Mouse (Mus musculus): ENCODE measurements around the gene Rhox6. TPM values are rescaled to one million over a fixed set of nuclear protein-coding genes. Genes with fewer than 3 reads are reported as not detected.
"Not testable (repeated sequence)": the region's sequence is repeated elsewhere in the genome, so short reads cannot be mapped to it uniquely, and the experiment has no call there.

Rhox6 gene
- polyA plus RNA-seq (2011; ENCODE audit: insufficient read depth, insufficient read length, low replicate concordance, missing spikeins) = not detected in 2 replicates

DNA sequence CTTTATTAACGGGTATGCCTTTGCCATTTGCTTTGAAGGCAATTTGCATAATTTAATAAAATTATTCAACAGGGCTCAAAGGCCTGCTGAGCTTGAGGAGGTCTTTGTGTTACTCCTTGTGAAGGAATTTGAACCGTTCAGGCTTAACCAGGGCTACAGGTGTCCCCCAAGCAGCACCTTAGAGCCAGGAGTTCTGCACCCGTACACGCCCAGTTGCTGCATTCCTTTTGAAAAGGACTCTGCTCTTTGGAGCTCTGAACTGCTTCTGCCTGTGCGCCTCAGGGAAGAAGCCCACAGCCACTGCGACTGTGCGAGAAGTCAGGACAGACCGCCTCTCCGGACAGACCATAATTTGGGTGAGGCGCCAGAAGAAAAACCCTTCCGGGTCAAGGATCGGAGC is at the start of gene Rhox6:
TSS of gene Rhox6 (plus strand) at position 301 of the 400 bp plus-strand sequence.
- H3K4me1 ChIP-seq (ENCODE audit: control insufficient read depth, insufficient read depth, low read length); H3K27ac ChIP-seq (ENCODE audit: control insufficient read depth, insufficient read depth, low read depth, low read length, poor library complexity); H3K4me3 ChIP-seq (replicated peaks; ENCODE audit: control insufficient read depth, low read depth, low read length): not testable (repeated sequence)
- 81% methylated on average over 4 of the region's 12 CpGs for WGBS

DNA sequence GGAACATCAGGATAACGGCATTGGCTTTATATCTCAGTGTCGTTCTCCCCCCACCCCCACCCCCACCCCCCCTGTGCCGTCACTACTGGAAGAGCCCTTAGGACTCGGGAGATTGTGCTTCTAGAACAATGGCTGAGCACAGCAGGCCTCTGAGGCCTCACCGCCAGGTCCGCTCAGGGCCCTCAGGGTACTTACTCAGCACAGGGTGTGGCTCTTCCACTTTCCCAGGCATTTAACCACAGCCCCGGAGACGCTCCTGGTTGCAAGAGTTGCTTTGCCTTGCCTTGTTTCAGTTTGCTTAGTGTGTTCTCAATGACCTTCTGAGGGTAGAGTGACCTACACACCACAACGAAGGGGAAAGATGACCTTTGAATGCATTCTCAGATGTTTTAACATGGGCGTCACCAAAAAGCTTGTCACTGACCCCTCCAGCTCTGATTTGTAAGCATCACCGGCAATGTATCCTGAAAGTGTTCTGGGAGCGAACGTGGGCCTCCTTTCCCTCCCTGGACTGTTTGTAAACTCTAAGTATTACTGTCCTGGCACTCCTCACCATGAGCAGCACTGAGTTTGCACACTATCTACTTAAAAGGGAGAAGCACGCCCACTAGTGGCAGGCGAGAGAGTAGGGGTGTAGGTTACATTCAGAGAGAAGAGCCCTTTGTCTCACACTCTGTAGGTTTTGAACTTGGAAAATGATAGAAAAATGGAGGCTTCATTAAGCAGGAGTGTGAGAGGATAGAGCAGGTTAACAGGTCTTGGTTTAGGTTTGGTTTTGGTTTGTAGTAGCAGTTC is 19.2 kb upstream of the Rhox6 start:
- H3K27ac ChIP-seq (ENCODE audit: control insufficient read depth, insufficient read depth, low read depth, low read length, poor library complexity) = no peak overlapping the region
- no peak overlapping the region for H3K4me3 ChIP-seq (replicated peaks; ENCODE audit: control insufficient read depth, low read depth, low read length)
- TF ChIP-seq POLR2A (IDR thresholded peaks at IDR 0.05; ENCODE audit: borderline replicate concordance, control insufficient read depth, low read depth, low read length) (no peak), CTCF (IDR thresholded peaks at IDR 0.05; ENCODE audit: control insufficient read depth, insufficient read depth, low read length) (no peak)
- H3K4me1 ChIP-seq (ENCODE audit: control insufficient read depth, insufficient read depth, low read length) = no peaks in the 10 kb centered on the region
- WGBS = 79% methylated on average over 15 of the region's 15 CpGs

DNA sequence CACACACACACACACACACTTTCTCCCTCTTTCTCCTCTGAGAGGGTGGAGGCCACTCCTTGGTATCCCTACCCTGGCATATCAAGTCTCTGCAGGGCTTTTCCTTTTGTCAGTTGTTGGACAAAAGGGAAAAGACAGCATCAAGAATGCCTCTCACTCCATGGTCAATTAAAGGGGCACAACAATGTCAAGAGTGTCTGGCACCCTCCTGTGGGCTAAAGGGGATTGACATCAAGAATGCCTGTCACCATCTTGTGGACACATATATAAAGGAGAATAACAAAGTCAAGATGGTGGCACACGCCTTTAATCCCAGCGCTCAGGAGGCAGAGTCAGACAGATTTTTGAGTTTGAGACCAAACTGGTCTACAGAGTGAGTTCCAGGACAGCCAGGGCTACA is 17.3 kb upstream of the Rhox6 start:
- 77% methylated on average over 2 of the region's 2 CpGs for WGBS
- Histone ChIP-seq H3K4me3 (replicated peaks; ENCODE audit: control insufficient read depth, low read depth, low read length) (no peak overlapping the region), H3K27ac (ENCODE audit: control insufficient read depth, insufficient read depth, low read depth, low read length, poor library complexity) (no peak overlapping the region), H3K4me1 (ENCODE audit: control insufficient read depth, insufficient read depth, low read length) (no peaks in the 10 kb centered on the region)
- TF ChIP-seq POLR2A (IDR thresholded peaks at IDR 0.05; ENCODE audit: borderline replicate concordance, control insufficient read depth, low read depth, low read length) (no peak), CTCF (IDR thresholded peaks at IDR 0.05; ENCODE audit: control insufficient read depth, insufficient read depth, low read length) (no peak)

DNA sequence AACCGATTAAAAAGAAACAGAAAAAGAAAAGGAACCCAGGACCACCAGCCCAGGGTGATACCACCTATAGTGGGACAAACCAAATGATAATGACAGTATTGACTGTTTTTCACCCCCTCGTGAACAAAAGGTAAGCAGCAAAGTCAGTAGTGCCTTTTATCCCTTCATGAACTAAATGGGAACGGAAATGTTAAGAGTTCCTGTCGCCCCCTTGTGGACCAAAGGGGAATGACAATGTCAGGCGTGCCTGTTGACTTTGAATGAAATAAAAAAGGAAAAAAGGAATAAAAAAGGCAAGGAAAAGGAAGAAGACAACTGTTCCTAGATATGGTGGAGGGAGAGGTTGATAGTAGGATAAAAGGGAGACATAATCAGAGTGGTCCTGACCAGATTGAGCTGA is 15.5 kb upstream of the Rhox6 start:
- TF ChIP-seq POLR2A (IDR thresholded peaks at IDR 0.05; ENCODE audit: borderline replicate concordance, control insufficient read depth, low read depth, low read length) (no peak), CTCF (IDR thresholded peaks at IDR 0.05; ENCODE audit: control insufficient read depth, insufficient read depth, low read length) (no peak)
- WGBS = 26% methylated on average over 5 of the region's 5 CpGs
- no peak overlapping the region for H3K4me3 ChIP-seq (replicated peaks; ENCODE audit: control insufficient read depth, low read depth, low read length)
- no peak overlapping the region for H3K27ac ChIP-seq (ENCODE audit: control insufficient read depth, insufficient read depth, low read depth, low read length, poor library complexity)
- no peaks in the 10 kb centered on the region for H3K4me1 ChIP-seq (ENCODE audit: control insufficient read depth, insufficient read depth, low read length)

DNA sequence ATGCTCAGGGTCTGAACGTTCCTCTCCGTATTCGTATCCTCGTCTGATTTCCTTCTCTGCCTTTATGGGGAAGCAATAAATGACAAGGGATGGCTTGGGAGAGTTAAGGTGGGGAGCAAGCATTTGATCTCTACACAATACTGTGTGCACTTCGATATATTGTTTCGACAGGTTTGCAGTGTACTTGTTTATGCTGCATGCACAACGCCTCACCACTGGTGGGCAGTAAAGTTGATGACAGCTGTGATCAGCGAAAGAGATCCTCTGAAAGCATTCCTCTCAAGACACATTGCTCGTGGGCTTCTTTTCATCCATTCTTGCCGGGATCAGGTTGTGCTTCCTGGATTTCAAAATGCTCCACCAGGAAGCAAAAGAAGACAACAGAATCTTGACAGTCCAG is 11.0 kb upstream of the Rhox6 start:
- no peak for TF ChIP-seq CTCF (IDR thresholded peaks at IDR 0.05; ENCODE audit: control insufficient read depth, insufficient read depth, low read length)
- no peak for TF ChIP-seq POLR2A (IDR thresholded peaks at IDR 0.05; ENCODE audit: borderline replicate concordance, control insufficient read depth, low read depth, low read length)
- Histone ChIP-seq H3K27ac (ENCODE audit: control insufficient read depth, insufficient read depth, low read depth, low read length, poor library complexity) (no peak overlapping the region), H3K4me1 (ENCODE audit: control insufficient read depth, insufficient read depth, low read length) (no peaks in the 10 kb centered on the region), H3K4me3 (replicated peaks; ENCODE audit: control insufficient read depth, low read depth, low read length) (no peak overlapping the region)
- 67% methylated on average over 10 of the region's 10 CpGs for WGBS

DNA sequence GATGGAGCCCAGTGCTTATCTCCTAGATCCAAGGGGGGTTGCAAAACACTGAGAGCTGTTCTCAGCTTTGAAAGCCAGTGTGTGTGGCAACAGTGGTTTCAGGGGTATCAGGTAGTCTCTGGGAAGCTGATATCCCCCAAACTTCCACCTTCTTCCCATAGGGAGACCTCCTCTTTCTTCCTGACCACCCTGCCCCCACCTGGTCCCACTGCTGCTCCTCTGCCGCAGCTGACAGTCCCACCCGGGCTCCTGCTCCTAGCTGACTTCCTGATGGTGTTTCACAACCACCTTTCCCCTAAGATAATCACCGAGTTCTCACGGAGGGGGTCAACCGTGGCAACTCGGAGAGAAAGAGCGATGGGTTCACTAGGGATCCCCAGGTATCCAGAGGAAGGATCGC is 4.7 kb downstream of the Rhox6 start, which contains the start of gene Rhox7a:
TSS of gene Rhox7a (plus strand) at position 301 of the 400 bp plus-strand sequence.
- not testable (repeated sequence) for H3K27ac ChIP-seq (ENCODE audit: control insufficient read depth, insufficient read depth, low read depth, low read length, poor library complexity); H3K4me3 ChIP-seq (replicated peaks; ENCODE audit: control insufficient read depth, low read depth, low read length); H3K4me1 ChIP-seq (ENCODE audit: control insufficient read depth, insufficient read depth, low read length)
- WGBS = 67% methylated on average over 8 of the region's 8 CpGs

DNA sequence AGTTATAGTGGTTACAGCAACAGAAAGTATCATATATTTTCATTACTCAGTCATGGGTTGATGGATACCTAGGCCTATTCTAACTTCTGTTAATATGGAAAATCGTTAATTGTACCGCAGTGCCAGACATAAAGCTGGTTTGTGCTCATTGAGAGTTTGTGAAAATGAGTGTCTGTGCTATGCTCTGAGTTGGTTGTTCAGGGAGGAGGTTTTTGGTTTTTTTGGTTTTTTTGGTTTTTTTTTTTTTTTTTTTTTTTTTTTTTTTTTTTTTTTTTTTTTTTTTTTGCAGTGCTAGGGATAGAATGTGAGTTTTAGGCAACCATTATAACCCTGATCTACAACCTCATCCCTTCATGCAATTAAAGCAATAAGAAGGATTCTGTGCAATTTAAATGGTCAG is 44.9 kb downstream of the Rhox6 start:
- Histone ChIP-seq H3K4me1 (ENCODE audit: control insufficient read depth, insufficient read depth, low read length) (no peaks in the 10 kb centered on the region), H3K4me3 (replicated peaks; ENCODE audit: control insufficient read depth, low read depth, low read length) (no peak overlapping the region), H3K27ac (ENCODE audit: control insufficient read depth, insufficient read depth, low read depth, low read length, poor library complexity) (no peak overlapping the region)
- TF ChIP-seq POLR2A (IDR thresholded peaks at IDR 0.05; ENCODE audit: borderline replicate concordance, control insufficient read depth, low read depth, low read length) = no peak
- no peak for TF ChIP-seq CTCF (IDR thresholded peaks at IDR 0.05; ENCODE audit: control insufficient read depth, insufficient read depth, low read length)
- WGBS = 87% methylated on average over 2 of the region's 2 CpGs

DNA sequence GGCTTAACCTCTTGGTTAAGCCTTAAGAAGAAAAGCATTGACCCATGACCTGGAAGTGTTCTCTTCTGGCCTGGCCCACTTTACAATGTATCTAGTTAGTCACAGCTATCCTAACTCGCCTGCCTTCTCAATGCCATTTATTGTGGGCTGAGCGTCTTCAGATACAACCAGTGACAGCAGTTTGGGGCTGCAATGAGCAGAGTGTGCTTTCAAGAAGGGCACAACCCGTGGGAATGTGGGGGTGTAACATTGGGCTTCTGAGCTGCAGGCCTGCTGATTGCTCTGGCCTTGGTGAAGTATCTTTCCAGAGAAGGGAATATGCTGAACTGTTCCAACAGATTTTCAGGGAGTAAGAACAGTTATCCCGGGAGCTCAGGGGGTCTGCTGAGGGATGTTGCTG is 52.1 kb downstream of the Rhox6 start, which contains the start of gene Rhox8:
TSS of gene Rhox8 (minus strand) at position 101 of the 400 bp plus-strand sequence.
- H3K4me3 ChIP-seq (replicated peaks; ENCODE audit: control insufficient read depth, low read depth, low read length) = no peak within 1 kb of the TSS
- no peaks in the 10 kb centered on the region for H3K4me1 ChIP-seq (ENCODE audit: control insufficient read depth, insufficient read depth, low read length)
- no peak within 1 kb of the TSS for H3K27ac ChIP-seq (ENCODE audit: control insufficient read depth, insufficient read depth, low read depth, low read length, poor library complexity)
- 74% methylated on average over 4 of the region's 4 CpGs for WGBS
- no peak for TF ChIP-seq CTCF (IDR thresholded peaks at IDR 0.05; ENCODE audit: control insufficient read depth, insufficient read depth, low read length)
- no peak for TF ChIP-seq POLR2A (IDR thresholded peaks at IDR 0.05; ENCODE audit: borderline replicate concordance, control insufficient read depth, low read depth, low read length)

Other genes with a start within 250 kb of the Rhox6 start
- gene Rhox3f, start 245.9 kb upstream of the Rhox6 start, polyA plus RNA-seq (2011; ENCODE audit: insufficient read depth, insufficient read length, low replicate concordance, missing spikeins) = not detected in 2 replicates
- gene Rhox4f, start 219.2 kb upstream of the Rhox6 start, polyA plus RNA-seq (2011; ENCODE audit: insufficient read depth, insufficient read length, low replicate concordance, missing spikeins) = not detected in 2 replicates
- not detected in 2 replicates for gene Rhox3g, start 198.3 kb upstream of the Rhox6 start, polyA plus RNA-seq (2011; ENCODE audit: insufficient read depth, insufficient read length, low replicate concordance, missing spikeins)
- not detected in 2 replicates for gene Rhox2g, start 183.4 kb upstream of the Rhox6 start, polyA plus RNA-seq (2011; ENCODE audit: insufficient read depth, insufficient read length, low replicate concordance, missing spikeins)
- gene Rhox4g, start 175.6 kb upstream of the Rhox6 start, polyA plus RNA-seq (2011; ENCODE audit: insufficient read depth, insufficient read length, low replicate concordance, missing spikeins) = not detected in 2 replicates
- gene Rhox3h, start 158.1 kb upstream of the Rhox6 start, polyA plus RNA-seq (2011; ENCODE audit: insufficient read depth, insufficient read length, low replicate concordance, missing spikeins) = not detected in 2 replicates
- not detected in 2 replicates for gene Rhox2h, start 153.6 kb upstream of the Rhox6 start, polyA plus RNA-seq (2011; ENCODE audit: insufficient read depth, insufficient read length, low replicate concordance, missing spikeins)
- gene Rhox5, start 22.1 kb upstream of the Rhox6 start, polyA plus RNA-seq (2011; ENCODE audit: insufficient read depth, insufficient read length, low replicate concordance, missing spikeins) = 21.4 TPM in 1 of 2 replicates, not detected in the other
- gene Rhox7a, start 4.8 kb downstream of the Rhox6 start, polyA plus RNA-seq (2011; ENCODE audit: insufficient read depth, insufficient read length, low replicate concordance, missing spikeins) = not detected in 2 replicates
- gene Rhox8, start 52.0 kb downstream of the Rhox6 start, polyA plus RNA-seq (2011; ENCODE audit: insufficient read depth, insufficient read length, low replicate concordance, missing spikeins) = not detected in 2 replicates
- not detected in 2 replicates for gene Rhox7b, start 70.3 kb downstream of the Rhox6 start, polyA plus RNA-seq (2011; ENCODE audit: insufficient read depth, insufficient read length, low replicate concordance, missing spikeins)
- not detected in 2 replicates for gene Rhox9, start 74.9 kb downstream of the Rhox6 start, polyA plus RNA-seq (2011; ENCODE audit: insufficient read depth, insufficient read length, low replicate concordance, missing spikeins)
- not detected in 2 replicates for gene Btg1-ps1, start 191.9 kb downstream of the Rhox6 start, polyA plus RNA-seq (2011; ENCODE audit: insufficient read depth, insufficient read length, low replicate concordance, missing spikeins)
- gene Btg1-ps2, start 216.2 kb downstream of the Rhox6 start, polyA plus RNA-seq (2011; ENCODE audit: insufficient read depth, insufficient read length, low replicate concordance, missing spikeins) = not detected in 2 replicates
- gene Rhox10, start 239.6 kb downstream of the Rhox6 start, polyA plus RNA-seq (2011; ENCODE audit: insufficient read depth, insufficient read length, low replicate concordance, missing spikeins) = not detected in 2 replicates